Mouse (Mus musculus) MEL (cell line): ENCODE measurements at regions not wholly inside any gene's neighbourhood (a gene's known extent, or its start where the extent isn't known, plus 50 kb on each side); places are given as distances from the start of the nearest gene placed in this dataset.

Experiments
- DNase-seq: peaks from one replicate; pipeline ENCODE4 v3.0.0; 2011; ENCODE audit warnings: low read depth, low spot score
- H3K27ac ChIP-seq: 2 replicates; pipeline ENCODE4 v1.5.1; 2012; ENCODE audit warnings: low read depth, mild to moderate bottlenecking, control low read depth, low read length, moderate library complexity; ENCODE audit not compliant: control insufficient read depth
- H3K27me3 ChIP-seq, 2 experiments: fragments of 150-350 bp in 1 of 2; sonication (generic) in 1 of 2; 2 replicates each; pipeline ENCODE4 v1.6.1; 2012; ENCODE audit warnings: low read length in 2 of 2, mild to moderate bottlenecking in 2 of 2, improper control_type of control experiment in 1 of 2, moderate library complexity in 1 of 2; ENCODE audit not compliant: insufficient read depth in 2 of 2, control insufficient read depth in 1 of 2
- H3K36me3 ChIP-seq, 2 experiments: 2 replicates each; pipeline ENCODE4 v1.6.1; 2012 to 2014; ENCODE audit warnings: low read length in 2 of 2, improper control_type of control experiment in 1 of 2, inconsistent platforms in 1 of 2, mild to moderate bottlenecking in 1 of 2; ENCODE audit not compliant: insufficient read depth in 2 of 2, control insufficient read depth in 1 of 2
- H3K4me1 ChIP-seq, 2 experiments: fragments of 150-350 bp in 1 of 2; sonication (generic) in 1 of 2; 2 replicates each; pipeline ENCODE4 v1.6.1; 2012; ENCODE audit warnings: low read length in 2 of 2, improper control_type of control experiment in 1 of 2, mild to moderate bottlenecking in 1 of 2; ENCODE audit not compliant: insufficient read depth in 2 of 2, control insufficient read depth in 1 of 2
- H3K4me3 ChIP-seq, 2 experiments: fragments of 150-350 bp in 1 of 2; sonication (generic) in 1 of 2; 2 replicates each; pipeline ENCODE4 v1.5.1; 2012; ENCODE audit warnings: low read depth in 2 of 2, low read length in 2 of 2, mild to moderate bottlenecking in 2 of 2, moderate library complexity in 2 of 2, control low read depth in 1 of 2, improper control_type of control experiment in 1 of 2; ENCODE audit not compliant: control insufficient read depth in 1 of 2, insufficient read depth in 1 of 2
- H3K79me2 ChIP-seq: 2 replicates; pipeline ENCODE4 v1.6.1; 2012; ENCODE audit warnings: mild to moderate bottlenecking, low read length, moderate library complexity; ENCODE audit not compliant: control insufficient read depth, poor library complexity, insufficient read depth
- H3K9ac ChIP-seq: 2 replicates; pipeline ENCODE4 v1.6.1; 2012; ENCODE audit warnings: low read depth, mild to moderate bottlenecking, control low read depth, low read length, moderate library complexity; ENCODE audit not compliant: control insufficient read depth, poor library complexity, severe bottlenecking
- H3K9me3 ChIP-seq: fragments of 150-350 bp; sonication (generic); replicated peaks from 2 replicates; pipeline ENCODE4 v1.6.1; 2012; ENCODE audit warnings: mild to moderate bottlenecking, low read length, improper control_type of control experiment, moderate library complexity; ENCODE audit not compliant: insufficient read depth
- BHLHE40 ChIP-seq: IDR thresholded peaks from 2 replicates; pipeline ENCODE4 v1.6.1; 2012; ENCODE audit warnings: low read depth, mild to moderate bottlenecking, inconsistent platforms, low read length, improper control_type of control experiment, borderline replicate concordance
- CHD1 ChIP-seq: IDR thresholded peaks from 2 replicates; pipeline ENCODE4 v1.6.1; 2012; ENCODE audit warnings: low read depth, mild to moderate bottlenecking, inconsistent platforms, low read length, improper control_type of control experiment
- E2F4 ChIP-seq: IDR thresholded peaks from 2 replicates; pipeline ENCODE4 v1.6.1; 2011; ENCODE audit warnings: low read depth, low read length, improper control_type of control experiment, borderline replicate concordance
- ELF1 ChIP-seq: IDR thresholded peaks from 2 replicates; pipeline ENCODE4 v1.6.1; 2014; ENCODE audit warnings: low read depth, mild to moderate bottlenecking, inconsistent platforms, low read length, improper control_type of control experiment, moderate library complexity
- ETS1 ChIP-seq: IDR thresholded peaks from 2 replicates; pipeline ENCODE4 v1.6.1; 2012; ENCODE audit warnings: low read depth, mild to moderate bottlenecking, inconsistent platforms, low read length, improper control_type of control experiment, moderate library complexity
- GATA1 ChIP-seq: IDR thresholded peaks from 2 replicates; pipeline ENCODE4 v1.6.1; 2011; ENCODE audit warnings: low read depth, low read length, improper control_type of control experiment
- HCFC1 ChIP-seq: IDR thresholded peaks from 2 replicates; pipeline ENCODE4 v1.6.1; 2012; ENCODE audit warnings: low read depth, mild to moderate bottlenecking, inconsistent platforms, low read length, improper control_type of control experiment, moderate library complexity
- JUND ChIP-seq: IDR thresholded peaks from 2 replicates; pipeline ENCODE4 v1.6.1; 2011; ENCODE audit warnings: low read depth, mild to moderate bottlenecking, improper control_type of control experiment, low read length
- MAFK ChIP-seq: IDR thresholded peaks from 2 replicates; pipeline ENCODE4 v1.6.1; 2011; ENCODE audit warnings: low read depth, mild to moderate bottlenecking, low read length, improper control_type of control experiment, borderline replicate concordance
- MAZ ChIP-seq: IDR thresholded peaks from 2 replicates; pipeline ENCODE4 v1.6.1; 2012; ENCODE audit warnings: low read depth, mild to moderate bottlenecking, inconsistent platforms, low read length, improper control_type of control experiment
- MXI1 ChIP-seq: IDR thresholded peaks from 2 replicates; pipeline ENCODE4 v1.6.1; 2011; ENCODE audit warnings: mild to moderate bottlenecking, low read depth, low read length, improper control_type of control experiment
- MYB ChIP-seq: IDR thresholded peaks from 2 replicates; pipeline ENCODE4 v1.6.1; 2011; ENCODE audit warnings: mild to moderate bottlenecking, low read depth, low read length, improper control_type of control experiment
- MYC ChIP-seq: IDR thresholded peaks from 2 replicates; pipeline ENCODE4 v1.6.1; 2011; ENCODE audit warnings: low read depth, mild to moderate bottlenecking, low read length, improper control_type of control experiment, moderate library complexity
- NELFE ChIP-seq: IDR thresholded peaks from 2 replicates; pipeline ENCODE4 v1.6.1; 2011; ENCODE audit warnings: low read depth, low read length, improper control_type of control experiment
- NRF1 ChIP-seq: IDR thresholded peaks from 2 replicates; pipeline ENCODE4 v1.6.1; 2014; ENCODE audit warnings: low read depth, mild to moderate bottlenecking, inconsistent platforms, low read length, improper control_type of control experiment, moderate library complexity; ENCODE audit not compliant: poor library complexity, insufficient read depth, severe bottlenecking
- POLR2A ChIP-seq, 2 experiments: IDR thresholded peaks; 2 replicates each; pipeline ENCODE4 v1.6.1; 2011 to 2012; ENCODE audit warnings: low read length in 2 of 2, mild to moderate bottlenecking in 2 of 2, control low read depth in 1 of 2, improper control_type of control experiment in 1 of 2, low read depth in 1 of 2, moderate library complexity in 1 of 2; ENCODE audit not compliant: control insufficient read depth in 1 of 2, insufficient read depth in 1 of 2, poor library complexity in 1 of 2
- POLR2AphosphoS2 ChIP-seq: IDR thresholded peaks from 2 replicates; pipeline ENCODE4 v1.6.1; 2011; ENCODE audit warnings: low read length, improper control_type of control experiment
- RAD21 ChIP-seq: IDR thresholded peaks from 2 replicates; pipeline ENCODE4 v1.6.1; 2011; ENCODE audit warnings: mild to moderate bottlenecking, low read depth, low read length, improper control_type of control experiment
- RCOR1 ChIP-seq: IDR thresholded peaks from 2 replicates; pipeline ENCODE4 v1.6.1; 2012; ENCODE audit warnings: low read depth, mild to moderate bottlenecking, inconsistent platforms, low read length, improper control_type of control experiment
- SMC3 ChIP-seq: IDR thresholded peaks from 2 replicates; pipeline ENCODE4 v1.6.1; 2011; ENCODE audit warnings: low read depth, low read length, improper control_type of control experiment
- TAL1 ChIP-seq: IDR thresholded peaks from 2 replicates; pipeline ENCODE4 v1.6.1; 2012; ENCODE audit warnings: mild to moderate bottlenecking, inconsistent platforms, low read length, moderate library complexity, mixed read lengths
- TCF12 ChIP-seq: IDR thresholded peaks from 2 replicates; pipeline ENCODE4 v1.6.1; 2014; ENCODE audit warnings: low read depth, mild to moderate bottlenecking, inconsistent platforms, low read length, improper control_type of control experiment, moderate library complexity
- UBTF ChIP-seq: IDR thresholded peaks from 2 replicates; pipeline ENCODE4 v1.6.1; 2012; ENCODE audit warnings: low read depth, mild to moderate bottlenecking, inconsistent platforms, low read length, improper control_type of control experiment, moderate library complexity, borderline replicate concordance; ENCODE audit not compliant: insufficient read depth
- USF2 ChIP-seq, 2 experiments: IDR thresholded peaks; 2 replicates each; pipeline ENCODE4 v1.6.1; 2011 to 2012; ENCODE audit warnings: improper control_type of control experiment in 2 of 2, low read length in 2 of 2, borderline replicate concordance in 1 of 2, inconsistent platforms in 1 of 2, low read depth in 1 of 2, mild to moderate bottlenecking in 1 of 2; ENCODE audit not compliant: insufficient read depth in 1 of 2
- ZC3H11A ChIP-seq: IDR thresholded peaks from 2 replicates; pipeline ENCODE4 v1.6.1; 2012; ENCODE audit warnings: low read depth, mild to moderate bottlenecking, inconsistent platforms, low read length, improper control_type of control experiment
- ZMIZ1 ChIP-seq: IDR thresholded peaks from 2 replicates; pipeline ENCODE4 v1.6.1; 2012; ENCODE audit warnings: low read depth, mild to moderate bottlenecking, inconsistent platforms, low read length, improper control_type of control experiment, moderate library complexity
- ZNF384 ChIP-seq: IDR thresholded peaks from 2 replicates; pipeline ENCODE4 v1.6.1; 2012; ENCODE audit warnings: low read depth, mild to moderate bottlenecking, inconsistent platforms, low read length, improper control_type of control experiment

- H3K4me1 ChIP-seq: no peaks in the 10 kb centered on the region
Observed at GRCm38 (mm10) chr14:76701304-76701703, 144.6 kb upstream of the Serp2 start.

GRCm38 (mm10) chr14:76700796-76701195 is 144.1 kb upstream of the Serp2 start:
- no peaks in the 10 kb centered on the region for H3K4me1 ChIP-seq
- no peak overlapping the region for H3K27ac ChIP-seq
- peaks cover 0 to 2% of the 10 kb centered on the region in 2 experiments; a peak in 1 of 4 replicates for H3K27me3 ChIP-seq
- no peaks in the 10 kb centered on the region for H3K36me3 ChIP-seq
- H3K4me3 ChIP-seq: no peak overlapping the region
- H3K9me3 ChIP-seq: no peaks in the 10 kb centered on the region
- TF ChIP-seq BHLHE40 (no peak), MAFK (no peak), MYB (no peak), RAD21 (no peak), ZMIZ1 (no peak), TCF12 (no peak), E2F4 (no peak), UBTF (no peak), NRF1 (no peak), ZNF384 (no peak), HCFC1 (no peak), ZC3H11A (no peak), RCOR1 (no peak), GATA1 (no peak), USF2 (IDR thresholded peaks at IDR 0.05; ENCODE audit: borderline replicate concordance in 1 of 2, insufficient read depth in 1 of 2, low read depth in 1 of 2, low read length in 2 of 2) (no peak), JUND (no peak), ETS1 (no peak), CHD1 (no peak), ELF1 (no peak), POLR2A (IDR thresholded peaks at IDR 0.05; ENCODE audit: control insufficient read depth in 1 of 2, insufficient read depth in 1 of 2, low read depth in 1 of 2, low read length in 2 of 2, poor library complexity in 1 of 2) (no peak)
- no peaks in the 10 kb centered on the region for H3K79me2 ChIP-seq
- no peak overlapping the region for H3K9ac ChIP-seq
- no peak for DNase-seq

More at GRCm38 (mm10) chr14:76701304-76701703, 144.6 kb upstream of the Serp2 start:
- Histone ChIP-seq H3K79me2 (no peaks in the 10 kb centered on the region), H3K27ac (no peak overlapping the region), H3K9me3 (no peaks in the 10 kb centered on the region), H3K27me3 (peaks cover 0 to 2% of the 10 kb centered on the region in 2 experiments; a peak in 1 of 4 replicates), H3K4me3 (no peak overlapping the region), H3K36me3 (no peaks in the 10 kb centered on the region), H3K9ac (no peak overlapping the region)
- TF ChIP-seq JUND (no peak), NELFE (no peak), MAZ (no peak), POLR2AphosphoS2 (no peak), USF2 (IDR thresholded peaks at IDR 0.05; ENCODE audit: borderline replicate concordance in 1 of 2, insufficient read depth in 1 of 2, low read depth in 1 of 2, low read length in 2 of 2) (no peak), MXI1 (no peak), RAD21 (no peak), MAFK (no peak), TAL1 (no peak), SMC3 (no peak), ELF1 (no peak), GATA1 (no peak), ETS1 (no peak), ZMIZ1 (no peak), NRF1 (no peak), HCFC1 (no peak), MYC (no peak), ZC3H11A (no peak), UBTF (no peak)
- TF ChIP-seq, all 39 proteins: peak for 0
- DNase-seq: no peak
